ENCODE assay signal across 9 mouse cellular contexts in genomic region chr10:87812157-87813072, GRCm38 (mm10). TPM values are rescaled to one million over a fixed set of nuclear protein-coding genes. Genes with fewer than 3 reads are reported as not detected.
A peak's percentile ranks its signal among the peaks of the same experiment; 100 is the strongest.
DNase-seq lines count a peak whose midpoint lies in the region; ATAC-seq lines count a peak whose summit lies in the region.
"Had no signal": no experiment of that assay in that cellular context is flagged by ENCODE, and none has a peak within 500 bp of the region (broad histone marks: within the 10 kb centered on the region; RNA-seq: fewer than 3 reads in every experiment).

No protein-coding gene starts in this region.

- WGBS in heart, embryonic 15.5 days = 23% methylated on average over 8 of the region's 8 CpGs
- WGBS in hindbrain, embryonic 14.5 days = 22% methylated on average over 8 of the region's 8 CpGs
- WGBS in neural tube, embryonic 12.5 days = 35% methylated on average over 8 of the region's 8 CpGs

- H3K4me2 ChIP-seq in heart, embryonic 15.5 days = peak overlapping the region; percentile 14; the same call in 1 of the 2 replicates
- H3K4me2 ChIP-seq in hindbrain, embryonic 14.5 days (replicated peaks) = peak overlapping the region; percentile 24
- peak overlapping the region; percentile 35 for H3K4me2 ChIP-seq in neural tube, embryonic 12.5 days (replicated peaks)

- H3K9me3 ChIP-seq in heart, embryonic 15.5 days (replicated peaks) = no peaks in the 10 kb centered on the region
- no peaks in the 10 kb centered on the region for H3K9me3 ChIP-seq in hindbrain, embryonic 14.5 days (ENCODE audit: control insufficient read depth, low read length)
- no peaks in the 10 kb centered on the region for H3K9me3 ChIP-seq in neural tube, embryonic 12.5 days

- no peak overlapping the region for H3K27ac ChIP-seq in heart, embryonic 15.5 days
- H3K27ac ChIP-seq in hindbrain, embryonic 14.5 days = peak overlapping the region; percentile 38
- H3K27ac ChIP-seq in neural tube, embryonic 12.5 days = no peak overlapping the region

- H3K27me3 ChIP-seq in heart, embryonic 15.5 days = no peaks in the 10 kb centered on the region
- H3K27me3 ChIP-seq in hindbrain, embryonic 14.5 days (ENCODE audit: control insufficient read depth, insufficient read depth, low read length) = no peaks in the 10 kb centered on the region
- H3K27me3 ChIP-seq in neural tube, embryonic 12.5 days (replicated peaks) = no peaks in the 10 kb centered on the region

- H3K4me3 ChIP-seq in heart, embryonic 15.5 days = no peak overlapping the region
- no peak overlapping the region for H3K4me3 ChIP-seq in hindbrain, embryonic 14.5 days (replicated peaks; ENCODE audit: low read length)
- no peak overlapping the region for H3K4me3 ChIP-seq in neural tube, embryonic 12.5 days

- no peak for DNase-seq in heart, postnatal 10 days
- peak; percentile 77 for DNase-seq in embryo, embryonic 11 days
- DNase-seq in hindbrain, embryonic 14.5 days (ENCODE audit: low spot score) = peak; percentile 25
- DNase-seq in adrenal gland, adult 2 months = no peak
- no peak for DNase-seq in cerebellum, postnatal 14 days
- DNase-seq in left cerebral cortex, postnatal 4 days = no peak
- DNase-seq: gastrocnemius, postnatal 36 days had no signal

- H3K36me3 ChIP-seq in heart, embryonic 15.5 days = no peaks in the 10 kb centered on the region
- H3K36me3 ChIP-seq in hindbrain, embryonic 14.5 days (replicated peaks; ENCODE audit: control insufficient read depth, insufficient read depth) = no peaks in the 10 kb centered on the region
- no peaks in the 10 kb centered on the region for H3K36me3 ChIP-seq in neural tube, embryonic 12.5 days

- no peak overlapping the region for H3K9ac ChIP-seq in heart, embryonic 15.5 days
- H3K9ac ChIP-seq in hindbrain, embryonic 14.5 days = no peak overlapping the region
- no peak overlapping the region for H3K9ac ChIP-seq in neural tube, embryonic 12.5 days

- peaks cover 8% of the 10 kb centered on the region; the same call in 1 of the 2 replicates for H3K4me1 ChIP-seq in heart, embryonic 15.5 days (replicated peaks)
- peaks cover 8% of the 10 kb centered on the region; the same call in 1 of the 2 replicates for H3K4me1 ChIP-seq in hindbrain, embryonic 14.5 days (replicated peaks; ENCODE audit: control insufficient read depth, insufficient read depth, low read length)
- H3K4me1 ChIP-seq in neural tube, embryonic 12.5 days = peaks cover 6% of the 10 kb centered on the region; the same call in 1 of the 2 replicates

- ATAC-seq in heart, embryonic 15.5 days (replicated peaks; ENCODE audit: insufficient number of reproducible peaks, insufficient read depth, low FRiP score, low read depth) = 0 out of 2 replicates have a peak, but pooled peaks have one; percentile 45
- ATAC-seq in hindbrain, embryonic 14.5 days (ENCODE audit: low FRiP score) = peak; percentile 84
- ATAC-seq in neural tube, embryonic 12.5 days (ENCODE audit: low FRiP score, low read depth) = peak; percentile 27; the same call in 1 of the 2 replicates

- intact Hi-C loops in heart, postnatal 10 days (cut with DNase I) = no loop called here
- intact Hi-C loops in left cerebral cortex, postnatal 4 days (cut with DNase I) = no loop called here

RNA-seq across cellular contexts. Expression of gene Igf1, which starts 45.6 kb away (rescaled TPM):
- polyA plus RNA-seq in heart, embryonic 15.5 days (2015; fragmentation: Nextera tagmentation; extraction: Ambion mirVana) = 35.2 and 48.0 TPM in 2 replicates
- 10 to 100 TPM; 42.5 to 57.0 TPM for total RNA-seq in heart, postnatal 10 days (2021)
- polyA plus RNA-seq in hindbrain, embryonic 14.5 days (2014; fragmentation: Nextera tagmentation; extraction: Ambion mirVana) = 17.5 and 18.6 TPM in 2 replicates
- 13.8 and 16.0 TPM in 2 replicates for polyA plus RNA-seq in neural tube, embryonic 12.5 days (2016; fragmentation: Nextera tagmentation; extraction: Ambion mirVana)
- 10 to 100 TPM; 39.0 to 46.4 TPM for total RNA-seq in adrenal gland, adult 2 months (2021)
- polyA plus RNA-seq in adrenal gland, adult 2 months (2012; rRNA removed) = 23.7 and 31.9 TPM in 2 replicates
- total RNA-seq in left cerebral cortex, postnatal 4 days (2021) = 10 to 100 TPM; 14.5 to 14.7 TPM

Comparison
In these comparisons a context has a peak if more than half of its experiments do, and no peak if none do; other contexts are left out.
1. ATAC-seq: peak in every context shown above with its lines; median percentile 84 in hindbrain, embryonic 14.5 days; 45 in heart, embryonic 15.5 days; 27 in neural tube, embryonic 12.5 days.
2. DNase-seq: peak in embryo, embryonic 11 days (single experiment) and hindbrain, embryonic 14.5 days (single experiment); none in heart, postnatal 10 days (0 of 2), adrenal gland, adult 2 months (single experiment), cerebellum, postnatal 14 days (0 of 2) and left cerebral cortex, postnatal 4 days (single experiment).
3. Peak in every context shown above with its lines, with median percentiles within 50 percentile points of each other: H3K4me2 ChIP-seq.